Mouse (Mus musculus) midbrain, embryonic 10.5 days (tissue): ENCODE measurements at regions not wholly inside any gene's neighbourhood (a gene's known extent, or its start where the extent isn't known, plus 50 kb on each side); places are given as distances from the start of the nearest gene placed in this dataset.

ENCODE experiments used
- DNase-seq: peaks from one replicate; pipeline ENCODE4 v3.0.0-alpha.2; 2017; ENCODE audit warnings: low spot score
- H3K27ac ChIP-seq: fragments of 300-500 bp; sonication (generic); replicated peaks from 2 replicates; pipeline ENCODE4 v1.5.1; 2016; ENCODE audit warnings: mild to moderate bottlenecking
- H3K27me3 ChIP-seq: fragments of 300-500 bp; sonication (generic); 2 replicates; pipeline ENCODE4 v1.6.1; 2016; ENCODE audit warnings: low read depth, mild to moderate bottlenecking; ENCODE audit not compliant: poor library complexity, severe bottlenecking
- H3K36me3 ChIP-seq: fragments of 300-500 bp; sonication (generic); 2 replicates; pipeline ENCODE4 v1.6.1; 2016; ENCODE audit warnings: mild to moderate bottlenecking, moderate library complexity
- H3K4me1 ChIP-seq: fragments of 300-500 bp; sonication (generic); 2 replicates; pipeline ENCODE4 v1.6.1; 2016
- H3K4me3 ChIP-seq: fragments of 300-500 bp; sonication (generic); 2 replicates; pipeline ENCODE4 v1.5.1; 2016; ENCODE audit warnings: mild to moderate bottlenecking, moderate library complexity
- H3K9me3 ChIP-seq: fragments of 300-500 bp; sonication (generic); replicated peaks from 2 replicates; pipeline ENCODE4 v1.6.1; 2016; ENCODE audit warnings: mild to moderate bottlenecking
- WGBS: fragments of 180-500 bp; shearing (Covaris S2); methylation state at CpG from one replicate; pipeline ENCODE4 v1.1.7; 2016; 5-methylcytosine and 5-hydroxymethylcytosine counted together

DNA sequence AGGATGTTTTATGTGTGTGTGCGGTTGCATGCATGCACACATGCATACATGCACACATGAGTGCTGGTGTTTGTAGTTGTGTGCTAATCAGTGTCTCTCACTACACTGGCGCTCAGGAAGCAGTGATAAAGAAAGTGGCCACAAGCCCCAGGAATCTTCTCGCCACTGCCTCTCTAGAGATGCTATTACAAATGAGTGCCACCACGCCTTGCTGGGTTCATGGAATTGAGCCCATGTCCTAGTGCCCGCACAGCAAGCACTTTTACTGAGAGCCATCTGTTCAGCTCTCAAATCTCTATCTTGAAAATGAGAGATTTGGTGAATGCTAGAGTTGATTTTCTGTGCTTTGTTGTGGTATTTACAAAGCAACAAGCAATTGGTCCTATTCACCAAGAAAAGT, 373.3 kb downstream of the Lpin1 start:
- DNase-seq: no peak
- Histone ChIP-seq H3K27ac (no peak overlapping the region), H3K4me3 (no peak overlapping the region), H3K36me3 (no peaks in the 10 kb centered on the region), H3K9me3 (no peaks in the 10 kb centered on the region), H3K4me1 (no peaks in the 10 kb centered on the region), H3K27me3 (no peaks in the 10 kb centered on the region)
- 90% methylated on average over 5 of the region's 5 CpGs for WGBS

DNA sequence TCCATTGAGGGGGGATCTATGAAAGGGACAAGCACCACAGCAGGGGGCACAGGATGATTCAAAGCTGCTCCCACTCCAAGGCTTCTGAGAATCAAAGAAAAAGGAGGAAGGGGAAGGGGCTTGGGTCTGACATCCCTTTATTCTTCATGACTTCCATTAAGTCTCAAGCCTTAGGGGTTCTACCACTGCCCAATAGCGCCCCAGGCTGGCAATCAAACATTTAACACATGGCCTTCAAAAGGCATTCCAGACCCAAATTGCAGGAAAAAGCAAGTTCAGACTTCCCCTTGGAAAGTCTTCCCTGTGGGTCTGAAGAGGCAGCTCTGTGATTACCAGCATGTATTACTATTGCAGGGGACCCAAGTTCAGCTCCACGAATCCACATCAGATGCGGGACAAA, 377.2 kb downstream of the Lpin1 start:
- Histone ChIP-seq H3K27ac (no peak overlapping the region), H3K4me3 (no peak overlapping the region), H3K9me3 (no peaks in the 10 kb centered on the region), H3K27me3 (no peaks in the 10 kb centered on the region), H3K36me3 (no peaks in the 10 kb centered on the region), H3K4me1 (no peaks in the 10 kb centered on the region; the same call in 1 of the 2 replicates)
- DNase-seq: no peak
- WGBS: 87% methylated on average over 3 of the region's 3 CpGs

DNA sequence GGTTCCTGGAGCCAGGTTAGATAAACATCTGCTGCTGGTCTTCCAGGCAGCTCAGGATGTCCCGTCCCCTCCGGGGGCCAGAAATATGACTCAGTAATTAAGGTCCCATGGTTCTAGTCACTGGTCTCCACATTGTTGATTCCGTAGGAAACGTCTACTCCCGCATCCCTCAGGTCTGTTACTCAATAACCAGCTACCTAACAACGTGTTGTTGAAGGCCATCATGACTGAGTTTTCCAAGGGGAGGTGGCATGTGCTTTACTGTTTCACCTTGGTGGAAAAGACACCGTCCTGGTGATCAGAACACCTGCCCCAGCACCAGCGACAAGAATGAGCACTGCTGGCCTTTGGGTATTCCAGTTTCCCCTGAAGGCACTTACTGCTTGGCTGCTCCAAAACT, 377.9 kb downstream of the Lpin1 start:
- 87% methylated on average over 8 of the region's 8 CpGs for WGBS
- no peak for DNase-seq
- Histone ChIP-seq H3K9me3 (no peaks in the 10 kb centered on the region), H3K4me3 (no peak overlapping the region), H3K27ac (no peak overlapping the region), H3K36me3 (no peaks in the 10 kb centered on the region), H3K4me1 (no peaks in the 10 kb centered on the region; the same call in 1 of the 2 replicates), H3K27me3 (no peaks in the 10 kb centered on the region)

DNA sequence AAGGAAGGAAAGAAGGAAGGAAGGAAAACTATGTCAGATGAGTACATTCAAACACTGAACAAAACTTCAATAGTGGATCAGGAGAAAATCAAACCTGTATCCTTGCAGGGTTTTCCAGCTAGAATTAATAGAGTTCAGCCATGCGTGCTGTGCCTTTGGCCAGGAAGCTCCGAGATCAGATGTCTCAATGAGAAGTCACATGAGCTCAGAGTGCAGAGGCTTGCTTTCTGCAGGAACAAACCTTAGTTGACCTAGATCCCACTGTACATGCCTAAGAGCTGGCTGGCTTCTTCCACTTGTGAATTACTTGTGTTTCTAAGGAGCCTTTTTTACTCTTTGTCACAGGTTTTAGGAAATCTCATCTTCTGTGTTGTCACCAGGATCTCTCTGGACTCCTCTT, 378.7 kb downstream of the Lpin1 start:
- Histone ChIP-seq H3K4me3 (no peak overlapping the region), H3K9me3 (no peaks in the 10 kb centered on the region), H3K4me1 (no peaks in the 10 kb centered on the region; the same call in 1 of the 2 replicates), H3K36me3 (no peaks in the 10 kb centered on the region), H3K27me3 (no peaks in the 10 kb centered on the region), H3K27ac (no peak overlapping the region)
- DNase-seq: no peak
- 53% methylated on average over 2 of the region's 2 CpGs for WGBS

DNA sequence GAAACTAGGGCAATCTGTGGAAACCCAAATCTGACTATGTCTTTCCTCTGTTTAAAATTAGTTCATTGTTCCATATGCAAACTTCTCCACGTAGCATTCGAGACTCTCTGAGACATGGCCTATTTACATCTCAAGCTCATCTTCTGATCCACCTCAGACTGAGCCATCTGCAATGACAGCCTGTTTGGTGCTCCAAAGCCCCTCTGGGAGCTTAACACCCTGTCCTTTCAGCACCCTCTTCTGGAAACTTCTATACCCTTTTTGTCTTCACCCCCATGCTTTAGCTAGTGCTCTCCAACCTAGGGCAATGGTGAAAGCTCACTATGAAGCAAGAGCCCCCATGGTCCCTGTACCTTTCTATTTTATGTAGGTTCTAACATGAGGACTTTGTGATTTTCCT, 379.7 kb downstream of the Lpin1 start:
- Histone ChIP-seq H3K27ac (no peak overlapping the region), H3K4me1 (no peaks in the 10 kb centered on the region; the same call in 1 of the 2 replicates), H3K27me3 (no peaks in the 10 kb centered on the region), H3K9me3 (no peaks in the 10 kb centered on the region), H3K4me3 (no peak overlapping the region), H3K36me3 (no peaks in the 10 kb centered on the region)
- 91% methylated on average over 2 of the region's 2 CpGs for WGBS
- DNase-seq: no peak

DNA sequence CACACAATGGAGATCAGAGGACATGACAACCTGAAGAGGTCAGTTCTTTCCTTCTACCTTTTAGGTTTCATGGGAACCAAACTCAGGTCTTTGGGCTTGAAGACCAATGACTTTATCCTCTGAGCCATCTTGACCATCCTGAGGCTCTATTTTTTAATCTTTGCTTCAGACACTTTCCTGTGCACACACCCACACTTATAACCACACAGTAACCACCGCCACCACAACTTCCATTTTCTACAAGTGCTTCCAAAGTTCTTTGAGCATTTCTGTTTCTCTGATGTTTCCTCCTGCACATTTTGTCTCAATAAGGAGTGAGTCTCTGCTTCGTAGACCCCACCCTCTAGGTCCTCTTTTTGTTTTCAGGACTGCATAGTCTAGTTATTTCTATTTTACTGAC, 385.3 kb downstream of the Lpin1 start:
- DNase-seq: no peak
- no peaks in the 10 kb centered on the region for H3K36me3 ChIP-seq
- no peaks in the 10 kb centered on the region for H3K4me1 ChIP-seq
- no peak overlapping the region for H3K27ac ChIP-seq
- H3K27me3 ChIP-seq: no peaks in the 10 kb centered on the region
- H3K4me3 ChIP-seq: no peak overlapping the region
- 91% methylated on average over 2 of the region's 2 CpGs for WGBS
- H3K9me3 ChIP-seq: no peaks in the 10 kb centered on the region

DNA sequence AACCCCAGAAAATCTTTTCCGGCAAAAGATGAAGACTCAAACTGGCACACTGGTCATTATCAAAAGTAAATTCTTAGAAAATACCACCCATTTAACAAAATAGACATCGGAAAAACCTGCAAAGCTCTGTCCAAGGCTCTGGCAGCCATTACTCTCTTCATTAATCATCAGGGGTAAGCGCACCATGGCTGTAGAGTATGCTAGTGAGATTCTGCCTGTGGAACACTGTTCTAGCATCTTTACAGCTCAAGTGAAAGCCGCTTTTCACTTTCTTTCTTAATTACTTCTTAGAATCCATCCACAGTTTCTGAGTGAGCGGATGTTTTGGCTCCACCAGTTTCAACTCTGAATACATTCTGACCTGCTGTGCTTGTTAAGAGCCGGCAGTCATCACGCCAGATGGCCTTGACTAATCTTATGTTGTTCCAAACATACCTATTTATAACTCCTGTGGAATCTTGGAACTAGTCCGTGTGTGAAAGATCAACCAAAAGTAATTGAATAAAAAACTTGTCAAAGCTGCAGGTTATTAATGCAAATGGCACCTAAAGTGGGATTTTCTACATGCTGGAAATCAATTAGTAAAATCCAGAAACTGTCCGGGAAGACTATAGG, 387.8 kb downstream of the Lpin1 start:
- H3K27ac ChIP-seq: no peak overlapping the region
- no peak for DNase-seq
- WGBS: 78% methylated on average over 9 of the region's 9 CpGs

DNA sequence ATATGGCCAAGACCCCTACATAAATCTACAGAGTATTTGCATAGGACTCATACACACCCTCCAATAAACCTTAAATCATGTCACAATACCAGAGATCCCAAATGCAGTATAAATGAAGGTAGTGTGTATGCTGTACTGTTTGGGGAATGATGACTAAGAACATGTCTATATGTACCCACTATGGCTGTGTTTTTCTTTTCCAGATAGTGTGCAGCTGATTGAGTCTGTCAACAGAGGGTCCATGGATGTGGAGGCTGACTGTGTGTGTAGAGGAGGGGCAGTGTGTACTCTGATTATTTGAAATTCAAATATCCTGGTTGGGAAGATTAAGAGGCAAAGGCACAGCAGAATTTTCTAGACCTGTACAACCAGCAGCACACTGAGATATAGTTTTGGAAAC, 388.6 kb downstream of the Lpin1 start:
- no peak for DNase-seq
- H3K4me1 ChIP-seq: no peaks in the 10 kb centered on the region
- no peaks in the 10 kb centered on the region for H3K36me3 ChIP-seq
- H3K27ac ChIP-seq: no peak overlapping the region
- no peak overlapping the region for H3K4me3 ChIP-seq
- H3K27me3 ChIP-seq: no peaks in the 10 kb centered on the region
- no peaks in the 10 kb centered on the region for H3K9me3 ChIP-seq

More for the DNA sequence above, 387.8 kb downstream of the Lpin1 start:
- Histone ChIP-seq H3K4me1 (no peaks in the 10 kb centered on the region), H3K4me3 (no peak overlapping the region), H3K36me3 (no peaks in the 10 kb centered on the region), H3K27me3 (no peaks in the 10 kb centered on the region), H3K9me3 (no peaks in the 10 kb centered on the region)

DNA sequence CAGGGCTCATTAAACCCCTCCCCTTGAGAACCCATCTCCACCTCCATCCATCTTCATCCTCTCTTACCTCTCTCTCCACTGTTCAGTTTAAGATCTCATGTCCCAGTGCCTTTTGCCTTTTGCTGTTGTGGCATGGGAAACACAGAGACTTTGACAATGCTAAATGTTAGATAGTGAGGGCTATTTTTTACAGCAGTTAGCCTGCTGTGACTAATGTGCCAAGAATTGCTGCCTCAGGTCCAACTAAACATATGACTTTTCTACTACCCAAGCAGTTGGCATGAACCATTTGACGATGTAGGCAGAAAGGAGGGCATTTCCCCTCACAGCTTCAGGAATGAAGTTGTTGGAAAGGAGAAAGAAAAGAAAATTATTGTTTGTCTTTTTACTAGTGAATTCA, 389.6 kb downstream of the Lpin1 start:
- Histone ChIP-seq H3K27me3 (no peaks in the 10 kb centered on the region), H3K4me1 (no peaks in the 10 kb centered on the region), H3K9me3 (no peaks in the 10 kb centered on the region), H3K4me3 (no peak overlapping the region), H3K36me3 (no peaks in the 10 kb centered on the region), H3K27ac (no peak overlapping the region)
- 91% methylated on average over 1 of the region's 1 CpGs for WGBS
- no peak for DNase-seq

DNA sequence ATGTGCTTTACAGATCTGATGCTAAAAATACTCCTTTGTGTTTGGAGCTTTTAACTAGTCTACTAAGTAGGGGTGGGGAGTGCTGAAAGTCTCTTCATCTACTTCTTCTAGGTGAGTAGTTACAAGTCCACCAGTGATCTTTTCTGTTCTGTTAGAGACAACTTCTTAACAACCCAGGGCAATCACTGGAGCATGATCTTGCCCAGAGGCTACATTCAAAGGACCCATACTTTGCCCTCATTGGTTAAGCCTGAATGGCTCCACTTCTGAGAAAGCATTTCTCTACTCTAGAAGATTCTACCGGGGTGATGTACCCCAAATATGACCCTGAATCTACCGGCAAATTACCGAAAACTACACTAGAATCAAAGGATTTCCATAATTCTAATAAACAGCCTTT, 390.2 kb downstream of the Lpin1 start:
- DNase-seq: no peak
- Histone ChIP-seq H3K27me3 (no peaks in the 10 kb centered on the region), H3K36me3 (no peaks in the 10 kb centered on the region), H3K9me3 (no peaks in the 10 kb centered on the region), H3K4me3 (no peak overlapping the region), H3K27ac (no peak overlapping the region), H3K4me1 (no peaks in the 10 kb centered on the region)
- 94% methylated on average over 3 of the region's 3 CpGs for WGBS

DNA sequence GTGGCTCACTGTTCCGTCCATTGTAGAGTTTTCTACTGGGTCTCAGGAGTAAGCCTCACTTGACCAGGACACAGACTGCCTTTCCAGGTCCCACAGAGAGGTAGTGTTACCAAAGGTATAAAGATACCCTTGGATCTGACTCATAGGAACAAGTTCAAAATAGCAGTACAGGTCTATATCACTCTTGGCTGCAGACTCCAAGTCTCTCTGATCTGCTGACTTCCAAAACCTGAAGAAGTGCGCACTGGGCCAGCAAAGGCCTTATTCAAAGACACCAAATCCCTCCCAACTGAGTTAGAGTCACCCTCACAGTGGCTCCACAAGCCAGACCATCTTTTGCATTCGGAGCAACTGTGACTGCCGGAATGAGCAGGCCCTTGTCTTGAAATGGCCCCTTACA, 391.9 kb downstream of the Lpin1 start:
- DNase-seq: no peak
- 91% methylated on average over 4 of the region's 4 CpGs for WGBS
- H3K4me3 ChIP-seq: no peak overlapping the region
- H3K27me3 ChIP-seq: no peaks in the 10 kb centered on the region
- no peaks in the 10 kb centered on the region for H3K9me3 ChIP-seq
- no peaks in the 10 kb centered on the region for H3K4me1 ChIP-seq
- H3K27ac ChIP-seq: no peak overlapping the region
- H3K36me3 ChIP-seq: no peaks in the 10 kb centered on the region

DNA sequence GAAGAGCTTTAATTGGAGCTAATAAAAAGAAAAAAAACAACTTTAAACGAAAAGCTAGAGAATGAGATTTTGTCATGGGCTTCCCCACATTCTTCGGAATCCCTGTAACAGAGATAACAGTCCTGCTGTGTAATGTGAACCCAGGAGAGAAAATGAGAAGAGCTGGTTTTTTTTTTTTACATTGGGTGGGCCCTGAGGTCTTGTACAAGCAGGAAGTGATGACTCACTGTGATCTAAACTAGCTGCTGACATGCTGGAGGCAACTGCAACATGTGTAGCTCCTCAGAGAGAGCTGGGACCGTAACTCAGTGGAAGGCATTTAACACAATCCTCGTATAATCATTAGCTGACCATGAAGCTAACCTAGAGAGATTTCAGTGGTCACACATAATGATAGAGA, 393.8 kb upstream of the Trib2 start:
- no peaks in the 10 kb centered on the region for H3K4me1 ChIP-seq
- no peak overlapping the region for H3K27ac ChIP-seq
- DNase-seq: no peak
- H3K36me3 ChIP-seq: no peaks in the 10 kb centered on the region
- 79% methylated on average over 4 of the region's 4 CpGs for WGBS
- H3K9me3 ChIP-seq: no peaks in the 10 kb centered on the region
- no peaks in the 10 kb centered on the region for H3K27me3 ChIP-seq
- H3K4me3 ChIP-seq: no peak overlapping the region

DNA sequence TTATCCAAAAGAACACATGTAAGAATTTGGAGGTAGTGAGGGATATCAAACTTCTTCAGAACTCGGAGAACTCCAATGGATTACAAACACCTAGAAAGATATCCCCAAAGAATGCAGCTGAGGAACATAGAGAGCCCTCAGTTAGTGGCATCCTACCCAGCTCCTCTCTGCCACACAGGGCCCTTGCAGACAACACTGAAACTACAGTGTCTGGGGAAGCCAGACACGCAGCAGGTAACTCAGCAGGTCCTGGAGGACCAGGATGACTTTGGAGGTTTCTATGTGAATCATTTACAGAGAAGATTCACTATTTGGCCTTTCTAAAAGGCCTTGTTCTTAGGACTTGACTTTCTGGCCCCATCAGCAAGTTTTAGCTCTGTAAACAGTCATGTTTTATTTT, 393.4 kb upstream of the Trib2 start:
- Histone ChIP-seq H3K36me3 (no peaks in the 10 kb centered on the region), H3K4me3 (no peak overlapping the region), H3K4me1 (no peaks in the 10 kb centered on the region), H3K27me3 (no peaks in the 10 kb centered on the region), H3K9me3 (no peaks in the 10 kb centered on the region), H3K27ac (no peak overlapping the region)
- no peak for DNase-seq
- WGBS: 72% methylated on average over 2 of the region's 2 CpGs

DNA sequence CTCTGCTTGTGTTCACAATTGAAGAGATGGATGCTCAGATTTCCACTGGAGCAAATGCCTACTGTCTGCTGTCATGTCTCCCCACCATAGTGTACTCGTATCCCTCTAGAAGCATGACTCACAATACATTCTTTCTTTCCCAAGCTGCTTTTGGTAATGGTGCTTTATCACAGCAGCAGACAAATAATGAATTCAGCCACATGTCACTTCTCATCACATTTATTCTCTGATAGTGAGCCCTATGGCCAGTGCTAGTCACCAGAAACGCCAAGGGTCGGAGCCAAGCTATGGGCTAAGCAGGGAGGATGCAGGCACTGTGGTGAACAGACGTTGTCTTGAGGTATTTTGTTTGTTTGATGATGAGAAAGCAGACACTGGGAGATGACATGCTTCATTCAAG, 388.2 kb upstream of the Trib2 start:
- Histone ChIP-seq H3K27me3 (no peaks in the 10 kb centered on the region), H3K27ac (no peak overlapping the region), H3K4me3 (no peak overlapping the region), H3K9me3 (no peaks in the 10 kb centered on the region), H3K36me3 (no peaks in the 10 kb centered on the region), H3K4me1 (no peaks in the 10 kb centered on the region)
- WGBS: 85% methylated on average over 4 of the region's 4 CpGs
- DNase-seq: no peak
